Mouse (Mus musculus): ENCODE measurements around the gene Slc31a2. TPM values are rescaled to one million over a fixed set of nuclear protein-coding genes. Genes with fewer than 3 reads are reported as not detected.

Gene Slc31a2
- polyA plus RNA-seq, 1 experiment: 33.0 TPM

GRCm38 (mm10) chr4:62338536-62338935, 76.2 kb downstream of the Slc31a2 start:
- H3K27me3 ChIP-seq (replicated peaks; ENCODE audit: control insufficient read depth, insufficient read depth, low read length): no peaks in the 10 kb centered on the region
- H3K36me3 ChIP-seq (ENCODE audit: control insufficient read depth, insufficient read depth, low read length): peaks cover 5% of the 10 kb centered on the region
- 90% methylated on average over 5 of the region's 5 CpGs for WGBS
- no peak overlapping the region for H3K4me3 ChIP-seq (ENCODE audit: insufficient read depth, low read depth, low read length)
- no peak for DNase-seq
- TF ChIP-seq CTCF (conservative IDR thresholded peaks at IDR 0.05; ENCODE audit: insufficient read depth, insufficient read length, low read depth, low read length): no peak
- no peak for TF ChIP-seq POLR2A (IDR thresholded peaks at IDR 0.05; ENCODE audit: low read depth, low read length)
- H3K27ac ChIP-seq (ENCODE audit: insufficient read depth, low read depth, low read length): no peak overlapping the region
- no peaks in the 10 kb centered on the region for H3K4me1 ChIP-seq (ENCODE audit: control insufficient read depth, insufficient read depth, low read length)

GRCm38 (mm10) chr4:62344000-62344399, 81.6 kb downstream of the Slc31a2 start:
- no peak overlapping the region for H3K4me3 ChIP-seq (ENCODE audit: insufficient read depth, low read depth, low read length)
- DNase-seq: peak; percentile 43
- TF ChIP-seq POLR2A (IDR thresholded peaks at IDR 0.05; ENCODE audit: low read depth, low read length): no peak
- no peak for TF ChIP-seq CTCF (conservative IDR thresholded peaks at IDR 0.05; ENCODE audit: insufficient read depth, insufficient read length, low read depth, low read length)
- peaks cover 11% of the 10 kb centered on the region for H3K36me3 ChIP-seq (ENCODE audit: control insufficient read depth, insufficient read depth, low read length)
- 100% methylated on average over 1 of the region's 1 CpGs for WGBS
- no peaks in the 10 kb centered on the region for H3K4me1 ChIP-seq (ENCODE audit: control insufficient read depth, insufficient read depth, low read length)
- H3K27ac ChIP-seq (ENCODE audit: insufficient read depth, low read depth, low read length): no peak overlapping the region
- H3K27me3 ChIP-seq (replicated peaks; ENCODE audit: control insufficient read depth, insufficient read depth, low read length): no peaks in the 10 kb centered on the region

DNA sequence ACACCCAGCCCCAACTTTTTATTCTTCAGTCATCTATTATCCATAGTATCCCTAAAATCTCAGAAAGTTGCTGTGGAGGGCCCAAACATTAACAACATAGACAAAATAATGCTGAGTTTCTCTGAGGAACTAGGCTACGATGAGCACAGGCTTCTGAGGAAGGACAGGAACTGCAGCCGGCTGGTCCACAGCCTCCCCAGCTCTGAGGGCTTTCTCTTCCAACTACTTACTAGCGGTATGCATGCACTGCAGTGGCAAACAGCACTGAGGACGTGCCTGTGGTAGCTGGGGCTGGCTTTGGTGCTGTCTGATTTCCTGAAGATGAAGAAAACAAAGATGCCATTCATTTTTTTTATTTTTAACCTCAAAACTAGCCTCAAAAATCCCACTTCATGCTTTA, 83.5 kb downstream of the Slc31a2 start:
- no peak overlapping the region for H3K27ac ChIP-seq (ENCODE audit: insufficient read depth, low read depth, low read length)
- TF ChIP-seq POLR2A (IDR thresholded peaks at IDR 0.05; ENCODE audit: low read depth, low read length) (no peak), CTCF (conservative IDR thresholded peaks at IDR 0.05; ENCODE audit: insufficient read depth, insufficient read length, low read depth, low read length) (no peak)
- no peak overlapping the region for H3K4me3 ChIP-seq (ENCODE audit: insufficient read depth, low read depth, low read length)
- H3K36me3 ChIP-seq (ENCODE audit: control insufficient read depth, insufficient read depth, low read length): peaks cover 9% of the 10 kb centered on the region
- H3K27me3 ChIP-seq (replicated peaks; ENCODE audit: control insufficient read depth, insufficient read depth, low read length): no peaks in the 10 kb centered on the region
- WGBS: 66% methylated on average over 4 of the region's 4 CpGs
- DNase-seq: no peak
- no peaks in the 10 kb centered on the region for H3K4me1 ChIP-seq (ENCODE audit: control insufficient read depth, insufficient read depth, low read length)

- DNase-seq: peak; percentile 51
- Histone ChIP-seq H3K4me1 (ENCODE audit: control insufficient read depth, insufficient read depth, low read length) (no peaks in the 10 kb centered on the region), H3K36me3 (ENCODE audit: control insufficient read depth, insufficient read depth, low read length) (peaks cover 9% of the 10 kb centered on the region), H3K27me3 (replicated peaks; ENCODE audit: control insufficient read depth, insufficient read depth, low read length) (no peaks in the 10 kb centered on the region), H3K27ac (ENCODE audit: insufficient read depth, low read depth, low read length) (peak overlapping the region; percentile 47), H3K4me3 (ENCODE audit: insufficient read depth, low read depth, low read length) (no peak overlapping the region)
- WGBS: 53% methylated on average over 9 of the region's 9 CpGs
- TF ChIP-seq POLR2A (IDR thresholded peaks at IDR 0.05; ENCODE audit: low read depth, low read length) (no peak), CTCF (conservative IDR thresholded peaks at IDR 0.05; ENCODE audit: insufficient read depth, insufficient read length, low read depth, low read length) (no peak)
These were observed 85.4 kb downstream of the Slc31a2 start for GRCm38 (mm10) chr4:62347605-62348328.

Other genes starting within 250 kb of the Slc31a2 start
- not detected in 2 replicates for gene Mup20, start 208.4 kb upstream of the Slc31a2 start, polyA plus RNA-seq (2012; rRNA removed)
- gene Mup3, start 175.2 kb upstream of the Slc31a2 start, polyA plus RNA-seq (2012; rRNA removed): 0.17 and 0.30 TPM in 2 replicates
- gene Mup21, start 111.7 kb upstream of the Slc31a2 start, polyA plus RNA-seq (2012; rRNA removed): not detected in 2 replicates
- 0.26 and 0.50 TPM in 2 replicates for gene Zfp37, start 31.5 kb upstream of the Slc31a2 start, polyA plus RNA-seq (2012; rRNA removed)
- gene Fkbp15, start 98.0 kb downstream of the Slc31a2 start, polyA plus RNA-seq (2012; rRNA removed): 32.2 and 36.6 TPM in 2 replicates
- 69.1 and 78.3 TPM in 2 replicates for gene Slc31a1, start 98.2 kb downstream of the Slc31a2 start, polyA plus RNA-seq (2012; rRNA removed)
- gene Cdc26, start 146.1 kb downstream of the Slc31a2 start, polyA plus RNA-seq (2012; rRNA removed): 25.3 and 31.7 TPM in 2 replicates
- gene Prpf4, start 146.2 kb downstream of the Slc31a2 start, polyA plus RNA-seq (2012; rRNA removed): 10.4 and 10.9 TPM in 2 replicates
- gene Rnf183, start 172.7 kb downstream of the Slc31a2 start, polyA plus RNA-seq (2012; rRNA removed): 180 and 248 TPM in 2 replicates
- gene Wdr31, start 208.3 kb downstream of the Slc31a2 start, polyA plus RNA-seq (2012; rRNA removed): 10.5 and 12.3 TPM in 2 replicates
- gene Bspry, start 217.5 kb downstream of the Slc31a2 start, polyA plus RNA-seq (2012; rRNA removed): 51.1 and 52.4 TPM in 2 replicates
- gene Hdhd3, start 240.9 kb downstream of the Slc31a2 start, polyA plus RNA-seq (2012; rRNA removed): 23.7 and 24.0 TPM in 2 replicates